Mouse (Mus musculus) CD4-positive, CD25-positive, alpha-beta regulatory T cell (primary cell): Measurements from ENCODE around the gene Rab12. TPM values are rescaled to one million over a fixed set of nuclear protein-coding genes. Genes with fewer than 3 reads are reported as not detected.

Experiments
- polyA plus RNA-seq: library from polyadenylated mRNA; unstranded; fragments of 100-300 nt; shearing (Covaris generic); gene quantifications from one replicate; pipeline ENCODE4 v1.2.1, GENCODE M21; 2017

Gene Rab12
- 25.5 TPM for polyA plus RNA-seq

DNA sequence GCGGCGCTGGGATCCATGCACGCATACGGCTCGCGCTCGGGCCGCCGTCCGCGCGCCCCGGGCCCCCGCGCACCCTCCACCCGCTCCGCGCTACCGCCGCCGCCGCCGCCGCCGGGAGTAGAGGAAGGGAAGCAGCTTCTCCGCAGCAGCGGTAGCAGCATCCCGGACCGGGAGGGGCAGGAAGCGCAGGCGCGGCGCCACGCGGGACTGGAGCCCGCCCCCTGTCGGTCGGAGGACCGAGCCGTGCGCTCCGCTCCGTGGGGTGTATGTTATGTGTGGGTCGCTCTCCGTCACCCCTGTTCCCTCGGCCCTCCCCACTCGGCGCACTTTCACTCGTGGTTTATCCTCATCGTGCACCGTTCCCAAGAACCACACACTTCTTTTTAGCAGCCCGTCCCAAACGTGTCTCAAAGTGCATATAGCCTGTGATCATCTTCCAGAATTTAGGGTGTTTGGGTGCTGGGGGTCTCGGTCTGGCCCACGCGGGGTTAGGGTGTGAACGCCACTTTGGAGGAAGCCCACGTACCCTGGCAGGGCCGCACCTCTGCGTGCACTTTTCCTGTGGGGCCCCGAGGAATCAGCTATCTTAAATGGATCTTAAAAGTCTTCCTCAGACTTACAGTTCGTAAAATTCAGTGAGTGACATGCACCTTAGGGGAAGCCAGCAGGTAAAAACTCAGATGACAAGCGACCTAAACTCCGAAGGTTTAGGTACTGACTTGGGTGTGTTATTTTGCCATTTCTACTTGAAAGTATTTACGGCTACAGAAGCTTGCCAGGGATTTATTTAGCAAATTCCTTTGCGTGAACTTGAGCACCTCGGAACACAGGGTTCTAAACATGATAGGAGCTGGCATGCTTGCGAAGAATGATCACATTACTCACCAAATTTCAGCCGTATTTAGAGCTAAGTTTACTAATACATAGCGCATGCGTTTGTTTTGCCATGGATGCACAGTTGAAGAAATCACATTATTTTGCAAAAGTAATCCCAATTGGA lies at the start of gene Rab12:
Gene Rab12, minus strand, starts transcription at position 176 of the 1,000 bp plus-strand sequence.

GRCm38 (mm10) chr17:66449460-66450341 lies 69.8 kb downstream of the Rab12 start, which contains the start of gene Mtcl1:
TSS of gene Mtcl1 (minus strand) at chr17:66449750.

Other genes starting within 250 kb of the Rab12 start
- 0.11 TPM for gene Mtcl1, start 70.0 kb downstream of the Rab12 start, polyA plus RNA-seq
- gene Themis3, start 74.9 kb upstream of the Rab12 start, polyA plus RNA-seq: not detected